Mouse (Mus musculus) kidney, adult 2 months (tissue): ENCODE measurements at regions not wholly inside any gene's neighbourhood (a gene's known extent, or its start where the extent isn't known, plus 50 kb on each side); places are given as distances from the start of the nearest gene placed in this dataset.

Experiments used
- DNase-seq: peaks from one replicate; pipeline ENCODE4 v3.0.0; 2021
- H3K27ac ChIP-seq: fragments of 200-500 bp; 2 replicates; pipeline ENCODE4 v1.5.1; 2012; ENCODE audit warnings: low read depth, low read length, control low read depth, inconsistent platforms; ENCODE audit not compliant: insufficient read depth
- H3K27me3 ChIP-seq: fragments of 200-500 bp; replicated peaks from 2 replicates; pipeline ENCODE4 v1.6.1; 2012; ENCODE audit warnings: mild to moderate bottlenecking, moderate library complexity, low read length, inconsistent platforms; ENCODE audit not compliant: control insufficient read depth, insufficient read depth
- H3K36me3 ChIP-seq: fragments of 200-500 bp; 2 replicates; pipeline ENCODE4 v1.6.1; 2012; ENCODE audit warnings: mild to moderate bottlenecking, moderate library complexity, low read length, inconsistent platforms; ENCODE audit not compliant: control insufficient read depth, insufficient read depth
- H3K4me1 ChIP-seq: fragments of 200-500 bp; 2 replicates; pipeline ENCODE4 v1.6.1; 2011; ENCODE audit warnings: low read length; ENCODE audit not compliant: control insufficient read depth, insufficient read depth
- H3K4me3 ChIP-seq: fragments of 200-500 bp; 2 replicates; pipeline ENCODE4 v1.5.1; 2011; ENCODE audit warnings: mild to moderate bottlenecking, low read depth, low read length, control low read depth; ENCODE audit not compliant: insufficient read depth
- CTCF ChIP-seq: fragments of 200-500 bp; conservative IDR thresholded peaks from 2 replicates; pipeline ENCODE4 v1.5.1; 2011; ENCODE audit warnings: low read depth, mild to moderate bottlenecking, control low read depth, low read length, moderate library complexity, mixed read lengths; ENCODE audit not compliant: insufficient read depth, insufficient read length
- POLR2A ChIP-seq: fragments of 200-500 bp; IDR thresholded peaks from one replicate; pipeline ENCODE4 v1.6.1; 2011; ENCODE audit warnings: low read depth, low read length, control low read depth
- whole genome bisulfite sequencing: fragments of 180-500 bp; shearing (Covaris S2); methylation state at CpG from one replicate; pipeline ENCODE4 v1.1.7; 2018; 5-methylcytosine and 5-hydroxymethylcytosine counted together

- Histone ChIP-seq H3K4me1 (no peaks in the 10 kb centered on the region), H3K27ac (no peak overlapping the region), H3K4me3 (no peak overlapping the region), H3K27me3 (no peaks in the 10 kb centered on the region; the same call in 1 of the 2 replicates), H3K36me3 (no peaks in the 10 kb centered on the region)
- TF ChIP-seq CTCF: no peak
- no peak for TF ChIP-seq POLR2A
- 50% methylated on average over 3 of the region's 3 CpGs for WGBS
- no peak for DNase-seq
Measured at GRCm38 (mm10) chr6:98483319-98484123, 141.0 kb upstream of the Gm765 start.

- 74% methylated on average over 2 of the region's 2 CpGs for WGBS
- no peaks in the 10 kb centered on the region; the same call in 1 of the 2 replicates for H3K27me3 ChIP-seq
- H3K4me3 ChIP-seq: no peak overlapping the region
- H3K4me1 ChIP-seq: no peaks in the 10 kb centered on the region
- H3K36me3 ChIP-seq: no peaks in the 10 kb centered on the region
- no peak for DNase-seq
- TF ChIP-seq POLR2A (no peak), CTCF (no peak)
- no peak overlapping the region for H3K27ac ChIP-seq
Measured at GRCm38 (mm10) chr6:98482319-98482718, 139.8 kb upstream of the Gm765 start.

GRCm38 (mm10) chr6:98467563-98467962, 125.0 kb upstream of the Gm765 start:
- no peak for DNase-seq
- TF ChIP-seq POLR2A: no peak
- TF ChIP-seq CTCF: no peak

GRCm38 (mm10) chr6:98452277-98452676, 109.7 kb upstream of the Gm765 start:
- no peaks in the 10 kb centered on the region for H3K36me3 ChIP-seq
- no peak overlapping the region for H3K27ac ChIP-seq
- 62% methylated on average over 7 of the region's 7 CpGs for WGBS
- TF ChIP-seq POLR2A: no peak
- TF ChIP-seq CTCF: no peak
- H3K4me1 ChIP-seq: no peaks in the 10 kb centered on the region
- H3K4me3 ChIP-seq: no peak overlapping the region
- no peaks in the 10 kb centered on the region for H3K27me3 ChIP-seq
- no peak for DNase-seq

More at GRCm38 (mm10) chr6:98467563-98467962, 125.0 kb upstream of the Gm765 start:
- no peaks in the 10 kb centered on the region for H3K27me3 ChIP-seq
- no peak overlapping the region for H3K27ac ChIP-seq
- H3K4me3 ChIP-seq: no peak overlapping the region
- no peaks in the 10 kb centered on the region for H3K36me3 ChIP-seq
- no peaks in the 10 kb centered on the region for H3K4me1 ChIP-seq

- 39% methylated on average over 6 of the region's 6 CpGs for WGBS
- H3K27me3 ChIP-seq: no peaks in the 10 kb centered on the region
- TF ChIP-seq POLR2A (no peak), CTCF (no peak)
- no peak overlapping the region for H3K27ac ChIP-seq
- no peaks in the 10 kb centered on the region for H3K36me3 ChIP-seq
- DNase-seq: no peak
- H3K4me3 ChIP-seq: no peak overlapping the region
- H3K4me1 ChIP-seq: no peaks in the 10 kb centered on the region; the same call in 1 of the 2 replicates
Measured at GRCm38 (mm10) chr6:98435676-98436075, 93.1 kb upstream of the Gm765 start.

GRCm38 (mm10) chr6:98433286-98433685, 90.7 kb upstream of the Gm765 start:
- Histone ChIP-seq H3K4me1 (no peaks in the 10 kb centered on the region; the same call in 1 of the 2 replicates), H3K36me3 (no peaks in the 10 kb centered on the region), H3K27ac (no peak overlapping the region), H3K4me3 (no peak overlapping the region), H3K27me3 (no peaks in the 10 kb centered on the region)
- WGBS: 31% methylated on average over 6 of the region's 6 CpGs
- DNase-seq: peak; percentile 58
- TF ChIP-seq POLR2A: no peak
- TF ChIP-seq CTCF: no peak

GRCm38 (mm10) chr6:98429120-98429519, 86.6 kb upstream of the Gm765 start:
- TF ChIP-seq POLR2A: no peak
- TF ChIP-seq CTCF: no peak

More at GRCm38 (mm10) chr6:98429120-98429519, 86.6 kb upstream of the Gm765 start:
- no peaks in the 10 kb centered on the region for H3K36me3 ChIP-seq
- DNase-seq: no peak
- H3K4me3 ChIP-seq: no peak overlapping the region
- WGBS: 72% methylated on average over 5 of the region's 5 CpGs
- no peaks in the 10 kb centered on the region for H3K27me3 ChIP-seq
- H3K27ac ChIP-seq: no peak overlapping the region
- H3K4me1 ChIP-seq: no peaks in the 10 kb centered on the region; the same call in 1 of the 2 replicates
